8 mouse cellular contexts compared by ENCODE assay signal in the genomic region with DNA sequence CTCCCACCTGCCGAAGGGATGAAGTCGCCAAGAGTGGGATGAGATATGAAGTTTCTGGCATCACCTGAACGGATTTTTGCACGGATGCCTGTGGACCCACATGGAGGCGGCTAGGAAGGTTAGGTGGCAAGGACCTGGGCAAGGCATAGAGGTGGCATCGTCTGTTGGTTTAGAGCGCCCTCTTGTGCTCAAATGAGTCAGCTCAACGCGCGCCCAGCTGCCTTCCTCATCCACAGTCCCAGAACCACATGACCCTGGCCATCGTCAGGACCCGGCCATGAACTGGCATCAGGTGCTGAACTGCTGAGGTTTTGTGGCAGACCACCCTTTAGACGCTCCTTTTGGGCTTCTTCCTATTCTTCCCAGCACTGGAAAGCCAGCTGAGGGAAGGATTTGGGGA. TPM values are rescaled to one million over a fixed set of nuclear protein-coding genes. Genes with fewer than 3 reads are reported as not detected.
DNase-seq lines count a peak whose midpoint lies in the region; ATAC-seq and TF ChIP-seq lines count a peak whose summit lies in the region.
"Had no signal": no experiment of that assay in that cellular context is flagged by ENCODE, and none has a peak within 500 bp of the region (broad histone marks: within the 10 kb centered on the region; RNA-seq: fewer than 3 reads in every experiment).

No protein-coding gene starts in this region.

- H3K4me3 ChIP-seq in forebrain, embryonic 11.5 days (ENCODE audit: low read depth, low read length), result no peak overlapping the region
- H3K4me3 ChIP-seq in hindbrain, embryonic 11.5 days (ENCODE audit: low read depth, low read length), result no peak overlapping the region
- H3K4me3 ChIP-seq: liver, embryonic 15.5 days had no signal

- peak overlapping the region; percentile 88 for H3K27ac ChIP-seq in forebrain, embryonic 11.5 days (ENCODE audit: low read depth, low read length)
- peak overlapping the region; percentile 95 for H3K27ac ChIP-seq in hindbrain, embryonic 11.5 days (ENCODE audit: low read depth, low read length)
- H3K27ac ChIP-seq: liver, embryonic 15.5 days had no signal

- peak; percentile 93 for TF ChIP-seq CTCF in brain, embryonic 14.5 days (IDR thresholded peaks at IDR 0.05; ENCODE audit: borderline replicate concordance, extremely low read depth, insufficient read depth, insufficient read length)

- DNase-seq in MN1 (ENCODE audit: low spot score), result peak; percentile 86
- DNase-seq in brain, embryonic 14.5 days (ENCODE audit: low read depth), result peak; percentile 88
- DNase-seq in forebrain, embryonic 11.5 days (ENCODE audit: low spot score), result peak; percentile 90
- peak; percentile 94 for DNase-seq in hindbrain, embryonic 11.5 days (ENCODE audit: low spot score)
- DNase-seq in layer of hippocampus, postnatal 10 days (ENCODE audit: low spot score in 2 of 2), result peak; percentile 89 to 91
- peak; percentile 52 to 78 for DNase-seq in lung, postnatal 4 days
- DNase-seq in right cerebral cortex, postnatal 25 days, result peak; percentile 76

- under 1% methylated on average over 13 of the region's 13 CpGs for WGBS in forebrain, embryonic 11.5 days
- 2% methylated on average over 13 of the region's 13 CpGs for WGBS in hindbrain, embryonic 11.5 days

- TF ChIP-seq POLR2A in brain, embryonic 14.5 days (IDR thresholded peaks at IDR 0.05; ENCODE audit: borderline replicate concordance, extremely low read depth, insufficient read depth, insufficient read length, poor library complexity, severe bottlenecking), result no peak

- H3K27me3 ChIP-seq in forebrain, embryonic 11.5 days (ENCODE audit: control insufficient read depth, insufficient read depth, low read length), result peaks cover 30% of the 10 kb centered on the region
- H3K27me3 ChIP-seq in hindbrain, embryonic 11.5 days (ENCODE audit: control insufficient read depth, insufficient read depth, low read length), result peaks cover 24% of the 10 kb centered on the region

- no peaks in the 10 kb centered on the region for H3K36me3 ChIP-seq in forebrain, embryonic 11.5 days (ENCODE audit: control insufficient read depth, insufficient read depth, low read length)
- no peaks in the 10 kb centered on the region for H3K36me3 ChIP-seq in hindbrain, embryonic 11.5 days (ENCODE audit: control insufficient read depth, insufficient read depth, low read length)
- H3K36me3 ChIP-seq: liver, embryonic 15.5 days had no signal

- H3K4me2 ChIP-seq in forebrain, embryonic 11.5 days (ENCODE audit: low read depth, low read length, severe bottlenecking), result peak overlapping the region; percentile 21; the same call in 1 of the 2 replicates
- H3K4me2 ChIP-seq in hindbrain, embryonic 11.5 days (replicated peaks; ENCODE audit: low read depth, low read length), result no peak overlapping the region; the same call in 1 of the 2 replicates
- H3K4me2 ChIP-seq: liver, embryonic 15.5 days had no signal

- peak; percentile 66 for ATAC-seq in forebrain, embryonic 11.5 days (replicated peaks; ENCODE audit: low FRiP score)
- ATAC-seq in hindbrain, embryonic 11.5 days (ENCODE audit: low FRiP score), result peak; percentile 36; the same call in 1 of the 2 replicates

- no peaks in the 10 kb centered on the region for H3K9me3 ChIP-seq in forebrain, embryonic 11.5 days (ENCODE audit: control insufficient read depth, low read length)
- no peaks in the 10 kb centered on the region for H3K9me3 ChIP-seq in hindbrain, embryonic 11.5 days (ENCODE audit: control insufficient read depth, low read length)
- H3K9me3 ChIP-seq: liver, embryonic 15.5 days had no signal

- H3K4me1 ChIP-seq in forebrain, embryonic 11.5 days (replicated peaks; ENCODE audit: control insufficient read depth, insufficient read depth, low read length), result peaks cover 51% of the 10 kb centered on the region
- peaks cover 33% of the 10 kb centered on the region for H3K4me1 ChIP-seq in hindbrain, embryonic 11.5 days (replicated peaks; ENCODE audit: control insufficient read depth, insufficient read depth, low read length)

- peak overlapping the region; percentile 40; the same call in 1 of the 2 replicates for H3K9ac ChIP-seq in forebrain, embryonic 11.5 days (ENCODE audit: low read length)
- peak overlapping the region; percentile 34; the same call in 1 of the 2 replicates for H3K9ac ChIP-seq in hindbrain, embryonic 11.5 days (ENCODE audit: low read depth, low read length)
- H3K9ac ChIP-seq: liver, embryonic 15.5 days had no signal

RNA-seq across cellular contexts. Expression of a gene that starts 12.0 kb away (rescaled TPM):
- 0.45 and 0.73 TPM in 2 replicates for polyA plus RNA-seq in brain, embryonic 14.5 days (2012; rRNA removed)
- 0.36 TPM in 1 of 2 replicates, not detected in the other for polyA plus RNA-seq in forebrain, embryonic 11.5 days (2014; fragmentation: Nextera tagmentation; extraction: Ambion mirVana)
- polyA plus RNA-seq in hindbrain, embryonic 11.5 days (2014; fragmentation: Nextera tagmentation; extraction: Ambion mirVana), result 0.13 and 0.25 TPM in 2 replicates
- under 1 TPM in 1 of 2 experiments, not detected in 1; 0.25 TPM for total RNA-seq in layer of hippocampus, postnatal 10 days (2021)

RNA-seq across cellular contexts. Expression of a gene that starts 44.5 kb away (rescaled TPM):
- 0.11 TPM in 1 of 2 replicates, not detected in the other for polyA plus RNA-seq in brain, embryonic 14.5 days (2012; rRNA removed)
- 0.16 TPM in 1 of 2 replicates, not detected in the other for polyA plus RNA-seq in forebrain, embryonic 11.5 days (2014; fragmentation: Nextera tagmentation; extraction: Ambion mirVana)
- polyA plus RNA-seq in hindbrain, embryonic 11.5 days (2014; fragmentation: Nextera tagmentation; extraction: Ambion mirVana), result 0.20 and 0.49 TPM in 2 replicates
- under 1 TPM; 0.78 to 0.83 TPM for total RNA-seq in layer of hippocampus, postnatal 10 days (2021)

RNA-seq across cellular contexts. Expression of a gene that starts 54.3 kb away (rescaled TPM):
- 3.0 and 3.6 TPM in 2 replicates for polyA plus RNA-seq in brain, embryonic 14.5 days (2012; rRNA removed)
- polyA plus RNA-seq in forebrain, embryonic 11.5 days (2014; fragmentation: Nextera tagmentation; extraction: Ambion mirVana), result 10.4 and 12.2 TPM in 2 replicates
- 8.1 and 8.6 TPM in 2 replicates for polyA plus RNA-seq in hindbrain, embryonic 11.5 days (2014; fragmentation: Nextera tagmentation; extraction: Ambion mirVana)
- 1 to 10 TPM; 1.8 to 7.0 TPM for total RNA-seq in layer of hippocampus, postnatal 10 days (2021)

RNA-seq across cellular contexts. Expression of a gene that starts 54.4 kb away (rescaled TPM):
- polyA plus RNA-seq in brain, embryonic 14.5 days (2012; rRNA removed), result 337 and 373 TPM in 2 replicates
- 725 and 780 TPM in 2 replicates for polyA plus RNA-seq in forebrain, embryonic 11.5 days (2014; fragmentation: Nextera tagmentation; extraction: Ambion mirVana)
- 736 and 767 TPM in 2 replicates for polyA plus RNA-seq in hindbrain, embryonic 11.5 days (2014; fragmentation: Nextera tagmentation; extraction: Ambion mirVana)
- total RNA-seq in layer of hippocampus, postnatal 10 days (2021), result 100 to 1,000 TPM; 198 to 208 TPM
